ENCODE assay signal across 7 mouse cellular contexts in the genomic region with DNA sequence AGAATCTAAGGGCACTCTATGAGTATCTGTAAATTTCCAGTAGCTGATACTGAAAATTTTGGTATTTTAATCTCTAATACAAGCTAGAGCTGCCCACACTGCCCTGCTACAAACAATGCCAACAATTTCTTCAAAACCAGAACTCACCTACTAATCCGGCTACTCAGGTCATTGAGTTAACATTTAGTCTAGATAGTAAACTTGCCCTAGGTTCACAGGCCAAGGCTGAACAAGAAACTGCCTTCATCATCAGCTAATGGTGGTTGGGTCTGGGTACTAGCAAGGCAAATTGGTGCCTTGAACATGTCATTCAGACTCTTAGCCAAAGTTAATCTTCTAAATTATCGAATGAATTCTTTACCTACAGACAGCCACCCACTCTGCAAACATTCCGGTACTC. TPM values are rescaled to one million over a fixed set of nuclear protein-coding genes. Genes with fewer than 3 reads are reported as not detected.
DNase-seq lines count a peak whose midpoint lies in the region; ATAC-seq and TF ChIP-seq lines count a peak whose summit lies in the region.

No protein-coding gene starts in this region.

- peaks cover 34% of the 10 kb centered on the region; the same call in 1 of the 2 replicates for H3K79me2 ChIP-seq in liver, adult 2 months (ENCODE audit: control insufficient read depth, insufficient read depth, low read length)

- ATAC-seq in forebrain, embryonic 12.5 days (ENCODE audit: low FRiP score) = no peak
- no peak for ATAC-seq in limb, embryonic 13.5 days (ENCODE audit: low FRiP score, low read depth)
- no peak for ATAC-seq in stomach, embryonic 14.5 days (ENCODE audit: insufficient number of reproducible peaks, insufficient read depth, low FRiP score, low read depth)

- H3K4me3 ChIP-seq in liver, adult 2 months (ENCODE audit: insufficient read depth, low read depth, low read length) = 0 out of 2 replicates have a peak overlapping the region, but pooled peaks have one; percentile 9
- H3K4me3 ChIP-seq in forebrain, embryonic 12.5 days (replicated peaks) = peak overlapping the region; percentile 90
- H3K4me3 ChIP-seq in limb, embryonic 13.5 days = peak overlapping the region; percentile 98
- peak overlapping the region; percentile 82; the same call in 1 of the 2 replicates for H3K4me3 ChIP-seq in stomach, embryonic 14.5 days (ENCODE audit: low read depth, low read length)

- no peak for TF ChIP-seq CTCF in liver, adult 2 months (IDR thresholded peaks at IDR 0.05; ENCODE audit: low read depth, low read length)

- no peaks in the 10 kb centered on the region for H3K36me3 ChIP-seq in liver, adult 2 months (ENCODE audit: control insufficient read depth, insufficient read depth, low read length)
- no peaks in the 10 kb centered on the region for H3K36me3 ChIP-seq in forebrain, embryonic 12.5 days (replicated peaks)
- 0 out of 2 replicates have a peak, but pooled peaks cover 3% of the 10 kb centered on the region for H3K36me3 ChIP-seq in limb, embryonic 13.5 days
- H3K36me3 ChIP-seq in stomach, embryonic 14.5 days (ENCODE audit: control insufficient read depth, insufficient read depth, low read length) = no peaks in the 10 kb centered on the region; the same call in 1 of the 2 replicates

- H3K27me3 ChIP-seq in liver, adult 2 months (ENCODE audit: control insufficient read depth, insufficient read depth, low read length) = no peaks in the 10 kb centered on the region
- H3K27me3 ChIP-seq in forebrain, embryonic 12.5 days = no peaks in the 10 kb centered on the region
- H3K27me3 ChIP-seq in limb, embryonic 13.5 days = no peaks in the 10 kb centered on the region
- no peaks in the 10 kb centered on the region for H3K27me3 ChIP-seq in stomach, embryonic 14.5 days (ENCODE audit: control insufficient read depth, insufficient read depth, low read length)

- H3K4me2 ChIP-seq in forebrain, embryonic 12.5 days = peak overlapping the region; percentile 74
- H3K4me2 ChIP-seq in limb, embryonic 13.5 days (replicated peaks) = peak overlapping the region; percentile 72
- H3K4me2 ChIP-seq in stomach, embryonic 14.5 days (replicated peaks; ENCODE audit: low read depth, low read length) = peak overlapping the region; percentile 65

- H3K9ac ChIP-seq in liver, adult 2 months (ENCODE audit: low read depth, low read length) = 0 out of 2 replicates have a peak overlapping the region, but pooled peaks have one; percentile 2
- peak overlapping the region; percentile 94; the same call in 1 of the 2 replicates for H3K9ac ChIP-seq in forebrain, embryonic 12.5 days
- no peak overlapping the region; the same call in 1 of the 2 replicates for H3K9ac ChIP-seq in limb, embryonic 13.5 days
- H3K9ac ChIP-seq in stomach, embryonic 14.5 days (replicated peaks; ENCODE audit: low read depth, low read length) = peak overlapping the region; percentile 79; the same call in 1 of the 2 replicates

- no peaks in the 10 kb centered on the region for H3K9me3 ChIP-seq in forebrain, embryonic 12.5 days
- H3K9me3 ChIP-seq in limb, embryonic 13.5 days = no peaks in the 10 kb centered on the region
- H3K9me3 ChIP-seq in stomach, embryonic 14.5 days (ENCODE audit: control insufficient read depth, low read depth, low read length) = no peaks in the 10 kb centered on the region

- H3K4me1 ChIP-seq in liver, adult 2 months (ENCODE audit: control insufficient read depth, insufficient read depth, low read length) = peaks cover 28% of the 10 kb centered on the region
- peaks cover 25% of the 10 kb centered on the region for H3K4me1 ChIP-seq in forebrain, embryonic 12.5 days
- peaks cover 35% of the 10 kb centered on the region for H3K4me1 ChIP-seq in limb, embryonic 13.5 days
- peaks cover 11% of the 10 kb centered on the region for H3K4me1 ChIP-seq in stomach, embryonic 14.5 days (ENCODE audit: control insufficient read depth, insufficient read depth, low read length)

- 12% methylated on average over 3 of the region's 3 CpGs for WGBS in liver, adult 2 months
- WGBS in forebrain, embryonic 12.5 days = 83% methylated on average over 3 of the region's 3 CpGs
- WGBS in limb, embryonic 13.5 days = 71% methylated on average over 3 of the region's 3 CpGs
- WGBS in stomach, embryonic 14.5 days = 49% methylated on average over 3 of the region's 3 CpGs

- TF ChIP-seq POLR2A in liver, adult 2 months (IDR thresholded peaks at IDR 0.05; ENCODE audit: extremely low read depth, insufficient read depth, low read length) = no peak

- DNase-seq in liver, adult 2 months (ENCODE audit: extremely low read depth, low read depth, low spot score) = peak; percentile 80
- DNase-seq in liver = no peak
- DNase-seq in MN1 (ENCODE audit: low spot score) = no peak
- DNase-seq in left cerebral cortex, adult 11 months (ENCODE audit: low spot score) = no peak

- peak overlapping the region; percentile 20; the same call in 1 of the 2 replicates for H3K27ac ChIP-seq in liver, adult 2 months (replicated peaks; ENCODE audit: insufficient read depth, low read depth, low read length)
- no peak overlapping the region for H3K27ac ChIP-seq in forebrain, embryonic 12.5 days
- H3K27ac ChIP-seq in limb, embryonic 13.5 days = no peak overlapping the region
- H3K27ac ChIP-seq in stomach, embryonic 14.5 days (ENCODE audit: low read length) = no peak overlapping the region

RNA-seq across cellular contexts. Expression of a gene that starts 2.2 kb away (rescaled TPM):
- 29.5 and 37.3 TPM in 2 replicates for total RNA-seq in liver, adult 2 months (2014; rRNA removed)
- 11.3 and 12.1 TPM in 2 replicates for polyA plus RNA-seq in liver, adult 2 months (2012; rRNA removed)
- polyA plus RNA-seq in forebrain, embryonic 12.5 days (2016; fragmentation: Nextera tagmentation; extraction: Ambion mirVana) = 305 and 322 TPM in 2 replicates
- 201 and 209 TPM in 2 replicates for polyA plus RNA-seq in limb, embryonic 13.5 days (2015; fragmentation: Nextera tagmentation; extraction: Ambion mirVana)
- 205 and 218 TPM in 2 replicates for polyA plus RNA-seq in stomach, embryonic 14.5 days (2014; fragmentation: Nextera tagmentation; extraction: Ambion mirVana)

RNA-seq across cellular contexts. Expression of a gene that starts 37.6 kb away (rescaled TPM):
- 2.9 and 3.7 TPM in 2 replicates for total RNA-seq in liver, adult 2 months (2014; rRNA removed)
- polyA plus RNA-seq in liver, adult 2 months (2012; rRNA removed) = 0.66 and 0.69 TPM in 2 replicates
- 0.77 and 0.88 TPM in 2 replicates for polyA plus RNA-seq in forebrain, embryonic 12.5 days (2016; fragmentation: Nextera tagmentation; extraction: Ambion mirVana)
- 0.57 and 0.84 TPM in 2 replicates for polyA plus RNA-seq in limb, embryonic 13.5 days (2015; fragmentation: Nextera tagmentation; extraction: Ambion mirVana)
- polyA plus RNA-seq in stomach, embryonic 14.5 days (2014; fragmentation: Nextera tagmentation; extraction: Ambion mirVana) = 4.3 and 5.0 TPM in 2 replicates

RNA-seq across cellular contexts. Expression of a gene that starts 56.4 kb away (rescaled TPM):
- 44.7 and 46.6 TPM in 2 replicates for total RNA-seq in liver, adult 2 months (2014; rRNA removed)
- 20.4 and 22.2 TPM in 2 replicates for polyA plus RNA-seq in liver, adult 2 months (2012; rRNA removed)
- polyA plus RNA-seq in forebrain, embryonic 12.5 days (2016; fragmentation: Nextera tagmentation; extraction: Ambion mirVana) = 48.1 and 51.2 TPM in 2 replicates
- polyA plus RNA-seq in limb, embryonic 13.5 days (2015; fragmentation: Nextera tagmentation; extraction: Ambion mirVana) = 50.1 and 53.2 TPM in 2 replicates
- polyA plus RNA-seq in stomach, embryonic 14.5 days (2014; fragmentation: Nextera tagmentation; extraction: Ambion mirVana) = 34.7 and 35.8 TPM in 2 replicates

Comparison
In these comparisons a context has a peak if more than half of its experiments do, and no peak if none do; other contexts are left out.
1. H3K4me3 ChIP-seq: peak in every context shown above with its lines; median percentile 98 in limb, embryonic 13.5 days; 90 in forebrain, embryonic 12.5 days; 82 in stomach, embryonic 14.5 days; 9 in liver, adult 2 months.
2. RNA of a gene that starts 2.2 kb away (polyA plus RNA-seq): 305 to 322 TPM in forebrain, embryonic 12.5 days, 201 to 209 TPM in limb, embryonic 13.5 days and 205 to 218 TPM in stomach, embryonic 14.5 days; 11.3 to 12.1 TPM in liver, adult 2 months; every median in the first group is over 10 times any median in the second.
3. Peak in every context shown above with its lines, with median percentiles within 50 percentile points of each other: H3K4me2 ChIP-seq.